Mouse (Mus musculus) splenic B cell, adult 2 months (primary cell): ENCODE measurements around the gene Ly75.

Experiments used
- DNase-seq: peaks from one replicate; pipeline ENCODE4 v3.0.0-alpha.2; 2011; ENCODE audit warnings: low read depth, low spot score
- H3K27me3 ChIP-seq: 2 replicates; pipeline ENCODE4 v1.6.1; 2012; ENCODE audit warnings: mild to moderate bottlenecking, low read length, moderate library complexity, mixed read lengths; ENCODE audit not compliant: control insufficient read depth, poor library complexity, insufficient read depth, severe bottlenecking
- H3K36me3 ChIP-seq: 2 replicates; pipeline ENCODE4 v1.6.1; 2012; ENCODE audit warnings: mild to moderate bottlenecking, low read length, moderate library complexity, mixed read lengths; ENCODE audit not compliant: control insufficient read depth, poor library complexity, insufficient read depth, severe bottlenecking

The Ly75 gene

GRCm38 (mm10) chr2:60322031-60322726 is 60.9 kb downstream of the Ly75 start:
- H3K27me3 ChIP-seq: no peaks in the 10 kb centered on the region; the same call in 1 of the 2 replicates
- no peaks in the 10 kb centered on the region; the same call in none of the 2 replicates for H3K36me3 ChIP-seq
- DNase-seq: no peak

- no peak for DNase-seq
- peaks cover 5% of the 10 kb centered on the region for H3K36me3 ChIP-seq
- no peaks in the 10 kb centered on the region for H3K27me3 ChIP-seq
These were observed 79.3 kb downstream of the Ly75 start for GRCm38 (mm10) chr2:60303796-60304195.

- Histone ChIP-seq H3K36me3 (peaks cover 3% of the 10 kb centered on the region), H3K27me3 (no peaks in the 10 kb centered on the region)
- DNase-seq: no peak
These were observed 83.8 kb downstream of the Ly75 start for GRCm38 (mm10) chr2:60299323-60299722.

GRCm38 (mm10) chr2:60298266-60298665 is 84.8 kb downstream of the Ly75 start:
- Histone ChIP-seq H3K27me3 (no peaks in the 10 kb centered on the region), H3K36me3 (peaks cover 4% of the 10 kb centered on the region)
- DNase-seq: no peak

GRCm38 (mm10) chr2:60291381-60291780 is 91.7 kb downstream of the Ly75 start:
- Histone ChIP-seq H3K27me3 (no peaks in the 10 kb centered on the region), H3K36me3 (0 out of 2 replicates have a peak, but pooled peaks cover 2% of the 10 kb centered on the region)
- no peak for DNase-seq

- Histone ChIP-seq H3K27me3 (no peaks in the 10 kb centered on the region), H3K36me3 (0 out of 2 replicates have a peak, but pooled peaks cover 2% of the 10 kb centered on the region)
- DNase-seq: no peak
These were observed 93.7 kb downstream of the Ly75 start for GRCm38 (mm10) chr2:60289451-60289850.

- H3K27me3 ChIP-seq: no peaks in the 10 kb centered on the region
- peak; percentile 70 for DNase-seq
- no peaks in the 10 kb centered on the region for H3K36me3 ChIP-seq
These were observed 94.5 kb downstream of the Ly75 start for GRCm38 (mm10) chr2:60288606-60289005.

GRCm38 (mm10) chr2:60285107-60285617 is 97.9 kb downstream of the Ly75 start:
- no peaks in the 10 kb centered on the region for H3K36me3 ChIP-seq
- no peaks in the 10 kb centered on the region for H3K27me3 ChIP-seq
- DNase-seq: peak; percentile 15

- no peak for DNase-seq
- Histone ChIP-seq H3K27me3 (no peaks in the 10 kb centered on the region), H3K36me3 (no peaks in the 10 kb centered on the region)
These were observed 98.7 kb downstream of the Ly75 start, which contains the start of gene Cd302 for GRCm38 (mm10) chr2:60284467-60284821. TSS of gene Cd302 (minus strand) at chr2:60284488.

- Histone ChIP-seq H3K27me3 (no peaks in the 10 kb centered on the region), H3K36me3 (no peaks in the 10 kb centered on the region)
- DNase-seq: peak; percentile 44
These were observed 99.2 kb downstream of the Ly75 start for GRCm38 (mm10) chr2:60283751-60284466.

GRCm38 (mm10) chr2:60283208-60283750 is 99.8 kb downstream of the Ly75 start:
- H3K27me3 ChIP-seq: no peaks in the 10 kb centered on the region
- no peak for DNase-seq
- no peaks in the 10 kb centered on the region for H3K36me3 ChIP-seq

- Histone ChIP-seq H3K36me3 (no peaks in the 10 kb centered on the region), H3K27me3 (no peaks in the 10 kb centered on the region)
- DNase-seq: no peak
These were observed 100.5 kb downstream of the Ly75 start for GRCm38 (mm10) chr2:60282625-60283024.

- no peaks in the 10 kb centered on the region for H3K36me3 ChIP-seq
- H3K27me3 ChIP-seq: no peaks in the 10 kb centered on the region
- no peak for DNase-seq
These were observed 104.5 kb downstream of the Ly75 start for GRCm38 (mm10) chr2:60278627-60279026.

- no peak for DNase-seq
These were observed 113.1 kb downstream of the Ly75 start for GRCm38 (mm10) chr2:60269856-60270479.

GRCm38 (mm10) chr2:60267567-60267966 is 115.5 kb downstream of the Ly75 start:
- no peak for DNase-seq
- H3K36me3 ChIP-seq: no peaks in the 10 kb centered on the region
- no peaks in the 10 kb centered on the region for H3K27me3 ChIP-seq

More at GRCm38 (mm10) chr2:60269856-60270479, 113.1 kb downstream of the Ly75 start:
- Histone ChIP-seq H3K36me3 (no peaks in the 10 kb centered on the region), H3K27me3 (no peaks in the 10 kb centered on the region)
